Mouse (Mus musculus) heart, embryonic 11.5 days (tissue): ENCODE measurements at regions not wholly inside any gene's neighbourhood (a gene's known extent, or its start where the extent isn't known, plus 50 kb on each side); places are given as distances from the start of the nearest gene placed in this dataset.

Source experiments
- ATAC-seq: fragments of 200-750 bp; cut with Nextera tagmentation; replicated peaks from 2 replicates; pipeline ENCODE4 v1.8.0; 2017; ENCODE audit warnings: moderate library complexity; ENCODE audit not compliant: insufficient number of reproducible peaks, low FRiP score, low TSS enrichment
- H3K27ac ChIP-seq: fragments of 300-500 bp; sonication (generic); 2 replicates; pipeline ENCODE4 v1.5.1; 2014; ENCODE audit warnings: mild to moderate bottlenecking, low read depth, low read length
- H3K27me3 ChIP-seq: fragments of 300-500 bp; sonication (generic); 2 replicates; pipeline ENCODE4 v1.6.1; 2014; ENCODE audit warnings: mild to moderate bottlenecking, low read length, mixed read lengths; ENCODE audit not compliant: control insufficient read depth, insufficient read depth
- H3K36me3 ChIP-seq: fragments of 300-500 bp; sonication (generic); 2 replicates; pipeline ENCODE4 v1.6.1; 2014; ENCODE audit warnings: mild to moderate bottlenecking, low read length, moderate library complexity, mixed read lengths; ENCODE audit not compliant: control insufficient read depth, insufficient read depth
- H3K4me1 ChIP-seq: fragments of 300-500 bp; sonication (generic); 2 replicates; pipeline ENCODE4 v1.6.1; 2014; ENCODE audit warnings: low read length; ENCODE audit not compliant: control insufficient read depth, insufficient read depth
- H3K4me2 ChIP-seq: fragments of 300-500 bp; sonication (generic); 2 replicates; pipeline ENCODE4 v1.6.1; 2014; ENCODE audit warnings: mild to moderate bottlenecking, moderate library complexity
- H3K4me3 ChIP-seq: fragments of 300-500 bp; sonication (generic); 2 replicates; pipeline ENCODE4 v1.5.1; 2014; ENCODE audit warnings: low read depth, low read length
- H3K9ac ChIP-seq: fragments of 300-500 bp; sonication (generic); 2 replicates; pipeline ENCODE4 v1.6.1; 2014; ENCODE audit warnings: mild to moderate bottlenecking, low read depth, low read length, moderate library complexity
- H3K9me3 ChIP-seq: fragments of 300-500 bp; sonication (generic); replicated peaks from 2 replicates; pipeline ENCODE4 v1.6.1; 2016; ENCODE audit warnings: low read length; ENCODE audit not compliant: control insufficient read depth
- WGBS: fragments of 180-500 bp; shearing (Covaris S2); extraction: QIAGEN DNeasy Blood & Tissue Kit; methylation state at CpG from one replicate; pipeline ENCODE4 v1.1.7; 2014; ENCODE audit not compliant: insufficient replicate concordance; 5-methylcytosine and 5-hydroxymethylcytosine counted together

DNA sequence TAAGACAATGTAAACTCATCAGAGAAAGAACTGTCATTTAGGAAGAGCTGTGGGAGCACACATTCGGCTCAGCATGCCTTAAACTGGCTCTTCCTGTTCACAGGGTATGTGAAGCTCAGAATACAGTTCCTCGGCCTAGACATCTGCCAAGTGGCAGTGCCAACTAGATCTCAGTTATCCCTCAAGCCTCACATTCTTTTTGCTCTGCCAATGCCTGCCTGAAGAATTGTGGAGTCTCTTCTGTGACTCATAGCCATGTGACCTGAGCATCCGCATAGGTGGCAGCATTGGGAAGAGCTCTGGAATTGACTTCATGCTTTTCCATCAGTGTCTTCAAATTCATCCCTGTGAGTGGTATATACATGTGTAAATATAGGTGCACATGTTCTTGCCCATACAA lies 59.7 kb downstream of the Prlhr start:
- Histone ChIP-seq H3K4me3 (no peak overlapping the region), H3K27ac (no peak overlapping the region), H3K4me2 (no peak overlapping the region), H3K9me3 (no peaks in the 10 kb centered on the region), H3K27me3 (no peaks in the 10 kb centered on the region), H3K36me3 (no peaks in the 10 kb centered on the region), H3K9ac (no peak overlapping the region), H3K4me1 (no peaks in the 10 kb centered on the region)
- 85% methylated on average over 3 of the region's 3 CpGs for WGBS
- ATAC-seq: no peak

DNA sequence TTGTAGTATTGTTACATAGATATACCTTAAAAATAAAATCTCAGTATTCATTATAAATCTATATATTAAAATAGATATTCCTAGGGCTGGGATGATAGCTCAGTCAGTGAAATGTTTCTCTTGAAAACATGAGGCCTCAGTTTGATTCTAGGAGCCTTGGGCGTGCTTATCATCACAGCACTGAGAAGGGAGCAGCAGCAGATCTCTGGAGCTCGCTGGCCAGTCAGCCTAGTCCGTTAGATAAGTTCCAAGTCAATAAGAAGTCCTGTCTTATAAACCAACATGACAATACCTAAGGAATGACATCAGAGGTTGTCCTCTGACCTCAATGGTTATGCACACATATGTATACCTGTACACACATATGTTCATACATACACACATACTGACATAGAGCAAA lies 68.7 kb downstream of the Prlhr start:
- Histone ChIP-seq H3K9me3 (no peaks in the 10 kb centered on the region), H3K4me2 (no peak overlapping the region), H3K4me3 (no peak overlapping the region), H3K27ac (no peak overlapping the region), H3K27me3 (no peaks in the 10 kb centered on the region), H3K4me1 (no peaks in the 10 kb centered on the region), H3K36me3 (no peaks in the 10 kb centered on the region), H3K9ac (no peak overlapping the region)
- WGBS: 51% methylated on average over 3 of the region's 3 CpGs
- no peak for ATAC-seq

GRCm38 (mm10) chr19:60397666-60398065 lies 70.4 kb downstream of the Prlhr start:
- no peak overlapping the region for H3K27ac ChIP-seq
- H3K9ac ChIP-seq: no peak overlapping the region
- no peaks in the 10 kb centered on the region for H3K4me1 ChIP-seq
- ATAC-seq: no peak
- WGBS: 85% methylated on average over 1 of the region's 1 CpGs
- no peaks in the 10 kb centered on the region for H3K9me3 ChIP-seq
- H3K4me3 ChIP-seq: no peak overlapping the region
- H3K27me3 ChIP-seq: no peaks in the 10 kb centered on the region
- H3K4me2 ChIP-seq: no peak overlapping the region
- H3K36me3 ChIP-seq: no peaks in the 10 kb centered on the region

DNA sequence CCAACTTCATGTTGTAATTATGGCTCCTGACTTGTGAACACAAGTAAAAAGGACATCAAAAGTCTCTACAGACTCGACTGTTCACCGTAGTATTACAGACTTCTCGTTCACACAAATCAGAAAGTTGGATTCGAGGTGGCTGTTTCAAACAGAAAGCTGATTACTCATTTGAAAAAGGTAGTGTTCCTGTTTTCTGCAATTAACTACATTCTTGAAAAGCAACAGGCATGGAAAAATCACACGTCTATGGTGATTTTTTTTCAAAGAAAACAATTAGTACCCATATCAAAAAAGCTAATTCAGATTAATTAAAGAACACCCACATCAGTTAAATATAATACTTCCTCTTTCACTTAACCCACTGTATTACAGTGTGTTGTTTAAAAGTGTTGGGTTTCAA lies 71.5 kb downstream of the Prlhr start:
- WGBS: 81% methylated on average over 5 of the region's 5 CpGs
- no peak overlapping the region for H3K4me3 ChIP-seq
- H3K9me3 ChIP-seq: no peaks in the 10 kb centered on the region
- H3K27me3 ChIP-seq: no peaks in the 10 kb centered on the region
- no peaks in the 10 kb centered on the region for H3K4me1 ChIP-seq
- no peak overlapping the region for H3K4me2 ChIP-seq
- H3K27ac ChIP-seq: no peak overlapping the region
- no peak overlapping the region for H3K9ac ChIP-seq
- ATAC-seq: no peak
- no peaks in the 10 kb centered on the region for H3K36me3 ChIP-seq

- H3K27me3 ChIP-seq: no peaks in the 10 kb centered on the region
- H3K9me3 ChIP-seq: no peaks in the 10 kb centered on the region
- no peak overlapping the region for H3K9ac ChIP-seq
- H3K4me2 ChIP-seq: no peak overlapping the region
- ATAC-seq: peak; percentile 96
- WGBS: 37% methylated on average over 3 of the region's 3 CpGs
- H3K27ac ChIP-seq: peak overlapping the region; percentile 7; the same call in 1 of the 2 replicates
- H3K4me1 ChIP-seq: no peaks in the 10 kb centered on the region
- no peaks in the 10 kb centered on the region for H3K36me3 ChIP-seq
- no peak overlapping the region for H3K4me3 ChIP-seq
Measured at GRCm38 (mm10) chr19:60386563-60387241, 81.4 kb downstream of the Prlhr start.

DNA sequence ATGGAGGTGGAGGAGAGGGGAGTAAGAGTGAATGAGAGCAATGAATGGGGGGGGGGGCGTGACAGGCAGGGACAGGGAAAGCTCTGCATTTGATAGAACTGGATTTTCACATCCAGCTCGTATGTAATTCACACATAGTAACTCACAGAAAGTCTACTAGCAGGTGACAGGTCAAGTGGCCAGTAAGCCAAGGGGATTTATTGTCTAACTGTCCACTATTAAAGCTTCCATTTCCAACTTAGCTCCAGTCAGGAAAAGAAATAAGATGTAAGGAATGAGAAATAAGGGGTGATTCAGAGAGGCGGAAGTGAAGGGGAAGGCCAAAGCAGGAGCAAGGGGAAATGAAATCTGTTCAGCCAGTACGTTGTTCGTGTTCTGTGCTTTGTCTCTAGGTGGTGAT lies 83.4 kb downstream of the Prlhr start:
- Histone ChIP-seq H3K9ac (no peak overlapping the region), H3K9me3 (no peaks in the 10 kb centered on the region), H3K27ac (no peak overlapping the region), H3K36me3 (no peaks in the 10 kb centered on the region), H3K4me3 (no peak overlapping the region), H3K4me2 (no peak overlapping the region), H3K27me3 (no peaks in the 10 kb centered on the region), H3K4me1 (no peaks in the 10 kb centered on the region)
- no peak for ATAC-seq
- WGBS: 57% methylated on average over 5 of the region's 5 CpGs

GRCm38 (mm10) chr19:60382661-60383060 lies 85.4 kb downstream of the Prlhr start:
- Histone ChIP-seq H3K27me3 (no peaks in the 10 kb centered on the region), H3K36me3 (no peaks in the 10 kb centered on the region), H3K9me3 (no peaks in the 10 kb centered on the region), H3K9ac (no peak overlapping the region), H3K4me1 (no peaks in the 10 kb centered on the region), H3K4me3 (no peak overlapping the region), H3K4me2 (no peak overlapping the region), H3K27ac (no peak overlapping the region)
- no peak for ATAC-seq

DNA sequence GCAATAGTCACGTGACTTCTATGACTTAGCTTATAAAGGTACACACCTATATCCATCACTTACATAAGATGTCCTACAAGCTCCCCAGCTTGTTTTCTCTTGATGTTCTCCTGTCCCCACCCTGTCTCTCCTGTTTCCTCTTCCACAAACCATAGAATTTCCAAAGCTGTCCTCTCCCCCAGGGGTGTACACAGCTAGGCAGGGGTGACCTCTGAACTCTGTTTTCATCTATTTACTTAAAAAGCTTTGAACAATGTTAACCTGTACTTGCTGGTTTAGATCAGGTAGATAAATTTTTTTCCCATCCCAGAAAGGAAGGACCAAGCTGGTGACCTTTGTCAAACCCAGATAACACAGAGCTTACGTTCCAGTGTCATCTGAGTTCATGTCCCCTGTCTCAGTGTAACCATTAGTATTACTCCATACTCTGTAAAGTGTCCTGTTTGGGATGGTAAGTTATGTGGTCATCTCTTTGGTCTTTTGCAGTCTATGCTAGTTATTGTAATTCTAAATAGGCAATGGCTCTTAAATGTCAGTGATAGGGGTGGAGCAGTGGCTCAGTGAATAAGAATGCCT lies 89.0 kb downstream of the Prlhr start:
- Histone ChIP-seq H3K4me3 (no peak overlapping the region), H3K9ac (no peak overlapping the region), H3K4me1 (no peaks in the 10 kb centered on the region), H3K36me3 (no peaks in the 10 kb centered on the region), H3K4me2 (no peak overlapping the region), H3K27me3 (no peaks in the 10 kb centered on the region), H3K9me3 (no peaks in the 10 kb centered on the region), H3K27ac (no peak overlapping the region)
- ATAC-seq: no peak
- 70% methylated on average over 2 of the region's 2 CpGs for WGBS

- Histone ChIP-seq H3K9ac (no peak overlapping the region), H3K4me1 (no peaks in the 10 kb centered on the region), H3K27ac (no peak overlapping the region), H3K27me3 (no peaks in the 10 kb centered on the region), H3K36me3 (no peaks in the 10 kb centered on the region), H3K9me3 (no peaks in the 10 kb centered on the region), H3K4me3 (no peak overlapping the region), H3K4me2 (no peak overlapping the region)
- 48% methylated on average over 4 of the region's 4 CpGs for WGBS
- ATAC-seq: no peak
Measured at GRCm38 (mm10) chr19:60363988-60364599, 104.0 kb downstream of the Prlhr start.
